Mouse (Mus musculus): ENCODE measurements around the gene Mbl2. TPM values are rescaled to one million over a fixed set of nuclear protein-coding genes. Genes with fewer than 3 reads are reported as not detected.

Mbl2 gene
- total RNA-seq, 1 experiment from 2014 or later: 45.8 TPM

Small RNAs within 50 kb of the gene (microRNA-seq; reads per million reads assigned to microRNA genes)
- gene Gm24108: 0 reads per million in 2 experiments

Other genes with a start within 250 kb of the Mbl2 start
- not detected in 2 replicates for gene Trpd52l3, start 229.2 kb upstream of the Mbl2 start, total RNA-seq (2021)
- gene Uhrf2, start 202.4 kb upstream of the Mbl2 start, total RNA-seq (2021): 42.1 and 43.6 TPM in 2 replicates
- gene Gldc, start 57.5 kb upstream of the Mbl2 start, total RNA-seq (2021): 1.7 and 15.3 TPM in 2 replicates

All from adrenal gland, postnatal 14 days (tissue).